Mouse (Mus musculus): ENCODE data around the gene Ptpn7.

Ptpn7 gene

DNA sequence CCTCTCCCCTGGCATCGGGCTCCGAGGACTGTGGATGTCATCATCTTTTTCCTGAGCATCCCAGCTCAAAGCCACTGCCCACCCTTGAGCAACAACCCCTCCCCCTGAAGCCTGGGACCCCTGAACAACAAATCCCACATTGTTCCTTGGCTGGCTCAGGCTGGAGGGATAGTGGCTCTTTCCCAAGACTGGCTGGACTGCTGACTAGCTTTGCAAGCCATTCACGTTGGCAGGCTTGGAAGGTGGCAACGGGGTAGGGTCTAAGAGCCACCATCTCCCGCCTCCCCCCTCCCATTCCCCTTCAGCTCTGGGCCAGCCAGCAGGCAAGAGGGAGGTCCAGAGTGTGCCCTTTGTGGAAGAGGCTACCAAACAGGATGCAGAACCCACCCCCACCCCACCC lies 26.1 kb downstream of the Ptpn7 start:
- peak in 1 of 2 experiments; percentile 63 for DNase-seq (ENCODE audit: low spot score in 2 of 2)

DNA sequence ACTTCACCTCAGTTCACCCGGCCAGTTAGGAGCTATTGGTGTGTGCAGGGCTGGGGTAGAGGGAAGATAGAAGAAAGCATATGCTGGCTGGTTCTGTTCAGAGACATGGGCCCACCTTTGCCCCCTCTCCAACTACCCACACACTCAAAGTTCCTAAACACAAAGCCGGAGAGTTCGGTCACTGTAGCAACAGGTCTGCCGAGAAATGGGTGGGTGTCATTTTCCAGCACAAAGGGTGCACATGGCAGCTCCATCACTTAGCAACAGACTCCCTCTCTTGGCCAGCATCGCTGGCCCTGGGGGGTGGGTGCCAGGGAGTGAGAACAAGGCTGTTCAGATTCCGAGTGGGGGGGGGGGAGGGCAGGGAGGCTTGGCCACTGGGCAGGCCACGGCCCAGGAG lies 26.6 kb downstream of the Ptpn7 start:
- peak in 1 of 2 experiments; percentile 50 for DNase-seq (ENCODE audit: low spot score in 2 of 2)

DNA sequence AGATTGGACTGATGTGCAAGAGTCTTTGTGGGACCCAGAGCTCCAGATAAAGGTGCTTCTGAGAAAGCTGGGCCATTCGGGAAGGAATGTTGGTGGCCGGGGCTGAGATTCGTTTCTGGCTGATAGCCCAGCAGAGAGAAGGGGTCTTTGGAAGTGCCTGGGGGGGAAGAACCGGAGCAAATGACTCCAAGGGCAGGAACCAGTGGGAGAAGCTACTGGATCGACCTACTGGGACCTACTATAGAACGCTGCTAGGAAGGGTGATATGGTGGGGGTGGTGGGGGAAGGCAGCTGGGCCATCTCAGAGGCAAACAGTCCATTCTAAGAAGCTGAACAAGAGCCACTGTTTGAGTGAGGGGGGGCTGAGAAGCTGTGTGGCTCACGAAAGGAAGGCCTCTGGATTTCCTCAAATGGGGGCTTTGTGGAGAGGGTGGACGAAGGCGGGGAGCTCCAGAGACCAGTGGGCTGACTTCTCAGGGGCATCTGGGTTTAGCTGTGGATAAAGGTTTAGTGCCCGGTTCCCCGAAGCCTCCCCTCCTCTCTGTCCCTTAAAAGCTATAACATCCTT lies 27.1 kb downstream of the Ptpn7 start:
- DNase-seq (ENCODE audit: low spot score in 2 of 2): no peak

DNA sequence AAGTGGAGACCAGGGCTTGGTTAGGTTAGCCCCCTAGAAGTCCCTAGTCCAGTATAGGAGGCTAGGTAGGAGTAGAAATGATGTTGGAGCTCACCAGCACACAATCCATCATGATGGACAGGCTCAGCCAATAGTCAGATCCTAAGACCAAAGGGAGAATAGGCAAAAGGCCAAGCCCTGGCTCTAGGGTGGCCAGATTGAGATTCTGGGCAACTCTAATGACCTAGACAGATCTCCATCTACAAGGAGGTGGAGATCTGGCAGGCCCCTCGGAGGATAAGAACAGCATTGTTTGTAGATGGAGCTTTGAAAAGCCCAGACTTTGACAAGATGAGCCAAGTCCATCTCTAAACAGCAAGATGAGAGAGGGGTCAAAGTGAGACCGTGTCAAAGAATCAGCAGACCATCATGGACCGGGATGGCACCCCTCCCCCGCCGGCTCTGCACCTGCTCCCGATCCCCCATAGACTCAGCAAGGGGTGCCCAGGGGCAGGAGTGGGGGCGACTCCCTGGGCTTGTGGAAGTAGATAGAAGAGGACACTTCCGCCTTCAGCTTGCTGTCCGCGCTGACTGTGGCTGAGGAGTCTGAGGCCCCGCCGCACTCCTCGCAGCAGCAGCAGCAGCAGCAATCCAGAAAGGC lies 28.0 kb downstream of the Ptpn7 start:
- DNase-seq (ENCODE audit: low spot score in 2 of 2): no peak

DNA sequence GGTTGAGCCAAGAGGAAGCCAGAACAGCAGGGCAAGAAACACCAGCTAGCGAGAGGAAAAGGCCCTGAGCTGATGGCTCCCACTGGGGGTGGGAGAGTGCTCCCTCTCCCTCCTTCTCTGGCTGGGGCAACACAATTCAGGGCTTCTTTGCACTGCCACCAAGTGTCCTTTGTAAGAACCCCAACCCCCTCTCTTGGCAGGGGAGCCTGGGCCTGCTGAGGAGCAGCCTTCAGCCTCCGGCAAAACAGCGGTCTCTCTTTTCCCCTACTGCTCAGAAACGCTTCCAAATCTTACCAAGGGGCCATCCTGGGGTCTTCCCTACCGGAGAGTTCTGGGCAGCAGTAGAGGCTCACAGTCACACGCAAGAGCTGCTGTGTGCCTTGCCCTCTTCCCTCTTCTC lies 30.2 kb downstream of the Ptpn7 start:
- DNase-seq (ENCODE audit: low spot score in 2 of 2): peak in 1 of 2 experiments; percentile 44

DNA sequence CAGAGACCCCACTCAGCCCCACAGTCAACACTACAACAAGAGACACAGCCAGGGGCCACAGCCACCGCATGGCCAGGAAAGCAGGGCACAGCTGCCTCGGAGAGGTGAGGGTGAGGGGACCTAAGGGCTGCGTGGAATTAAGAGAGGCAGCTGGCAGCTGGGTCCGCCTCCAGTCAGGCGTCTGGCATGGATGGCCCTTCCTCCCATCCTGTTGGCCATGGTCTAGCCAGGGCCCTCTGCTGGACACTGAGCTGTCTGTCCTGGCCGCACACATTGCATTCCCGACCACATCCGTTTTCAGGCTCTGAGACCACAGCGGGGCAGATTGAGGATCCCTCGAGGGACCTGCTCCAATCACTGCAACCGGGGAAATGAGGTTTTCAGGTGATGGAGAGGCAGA lies 34.9 kb downstream of the Ptpn7 start, which contains the start of gene Gpr37l1:
Gene Gpr37l1 (minus strand): TSS at position 247 of the 400 bp plus-strand sequence.
- DNase-seq (ENCODE audit: low spot score in 2 of 2): peak in 1 of 2 experiments; percentile 60

DNA sequence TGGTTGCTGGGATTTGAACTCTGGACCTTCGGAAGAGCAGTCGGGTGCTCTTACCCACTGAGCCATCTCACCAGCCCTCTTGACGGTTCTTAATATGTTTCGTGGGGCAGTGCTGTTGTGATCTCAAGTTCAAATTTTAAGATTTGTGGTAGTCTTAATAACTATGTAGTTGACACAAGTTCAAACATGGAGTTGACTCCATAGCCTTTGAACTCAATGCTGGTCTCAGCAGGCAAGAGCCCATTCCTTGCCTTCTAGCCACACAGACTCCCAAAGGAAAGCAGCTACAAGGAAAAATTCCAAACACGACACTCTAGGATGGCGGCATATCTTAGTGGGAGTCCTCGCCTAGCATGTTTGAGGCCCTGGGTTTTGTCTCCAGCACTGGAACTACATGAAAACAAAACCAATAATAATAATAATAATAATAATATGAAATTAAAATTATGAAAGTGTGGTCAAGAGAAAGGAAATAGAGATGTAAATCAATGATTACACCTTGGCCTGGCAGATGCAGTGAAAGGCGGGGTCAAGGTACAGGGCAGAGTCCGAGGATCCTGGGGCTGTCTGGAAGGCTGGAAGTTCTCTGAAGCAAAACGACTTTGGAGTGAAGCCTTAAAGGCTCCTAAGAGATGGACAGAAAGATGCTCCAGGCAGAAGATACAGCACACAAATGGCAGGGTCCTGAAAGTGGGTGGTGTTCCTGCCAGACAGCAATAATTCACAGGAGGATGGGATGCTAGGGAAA lies 36.1 kb downstream of the Ptpn7 start:
- DNase-seq (ENCODE audit: low spot score in 2 of 2): no peak

DNA sequence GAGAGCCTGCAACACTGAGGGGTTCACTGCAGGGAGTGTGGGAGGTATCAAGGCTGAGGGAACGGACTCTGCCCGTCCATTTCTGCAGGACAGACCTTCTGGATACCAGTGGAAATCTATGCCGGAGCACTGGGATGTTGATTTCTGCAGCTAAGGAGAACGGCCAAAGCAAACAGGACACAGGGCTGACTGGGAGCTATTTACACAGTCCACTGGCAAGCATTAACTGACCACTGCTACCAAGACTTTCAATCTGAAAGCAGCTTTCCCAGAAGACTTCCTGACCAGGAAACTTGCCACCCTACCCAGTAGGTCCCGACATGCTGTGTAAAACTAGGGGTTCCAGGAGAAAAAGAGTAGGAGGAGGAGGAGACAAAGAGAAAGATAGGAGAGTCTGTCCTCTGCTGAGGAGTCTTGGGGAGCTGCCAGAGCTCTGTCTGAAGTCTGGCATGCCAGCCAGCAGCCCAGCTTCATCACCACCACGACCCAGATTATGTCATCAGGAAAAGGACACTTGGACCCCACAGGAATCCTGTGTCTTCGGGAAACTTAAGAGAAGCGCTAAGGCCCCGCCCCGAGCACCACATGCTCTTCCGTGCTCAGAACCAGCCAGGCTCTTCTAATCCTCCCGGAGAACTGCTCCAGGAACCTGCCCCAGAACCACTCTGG lies 37.2 kb downstream of the Ptpn7 start:
- DNase-seq (ENCODE audit: low spot score in 2 of 2): no peak

DNA sequence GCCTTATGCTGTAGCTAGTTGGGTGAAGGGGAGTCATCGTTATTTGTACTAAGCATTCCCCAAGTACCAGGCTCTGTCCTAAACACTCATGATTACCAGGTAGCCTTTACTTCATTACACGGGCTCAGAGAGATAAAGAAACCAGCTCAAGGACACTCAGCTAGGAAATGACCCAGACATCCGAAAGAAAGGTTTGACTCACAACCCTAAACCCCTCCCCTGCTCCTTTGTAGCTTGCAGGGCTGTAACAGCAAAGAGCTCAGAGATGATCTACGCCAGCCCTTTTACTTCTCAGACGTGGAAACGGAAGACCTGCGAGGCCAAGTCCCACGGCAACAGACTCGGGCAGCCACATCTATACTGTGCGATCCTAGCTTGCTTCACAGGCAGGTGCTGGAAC lies 37.8 kb downstream of the Ptpn7 start:
- no peak for DNase-seq (ENCODE audit: low spot score in 2 of 2)

DNA sequence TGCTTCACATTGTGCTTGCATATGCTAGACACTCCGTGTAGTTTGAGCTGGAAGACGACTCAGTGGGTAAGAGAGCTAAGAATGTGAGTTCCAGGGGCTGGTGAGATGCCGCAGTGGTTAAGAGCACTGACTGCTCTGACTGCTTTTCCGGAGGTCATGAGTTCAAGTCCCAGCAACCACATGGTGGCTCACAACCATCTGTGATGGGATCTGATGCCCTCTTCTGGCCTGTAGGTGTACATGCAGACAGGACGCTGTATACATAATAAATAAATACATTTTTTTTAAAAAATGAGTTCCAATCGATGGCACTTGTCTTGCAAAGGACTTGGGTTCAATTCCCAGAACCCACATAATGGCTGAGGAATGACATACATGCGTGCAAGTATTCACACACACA lies 38.7 kb downstream of the Ptpn7 start:
- no peak for DNase-seq (ENCODE audit: low spot score in 2 of 2)

DNA sequence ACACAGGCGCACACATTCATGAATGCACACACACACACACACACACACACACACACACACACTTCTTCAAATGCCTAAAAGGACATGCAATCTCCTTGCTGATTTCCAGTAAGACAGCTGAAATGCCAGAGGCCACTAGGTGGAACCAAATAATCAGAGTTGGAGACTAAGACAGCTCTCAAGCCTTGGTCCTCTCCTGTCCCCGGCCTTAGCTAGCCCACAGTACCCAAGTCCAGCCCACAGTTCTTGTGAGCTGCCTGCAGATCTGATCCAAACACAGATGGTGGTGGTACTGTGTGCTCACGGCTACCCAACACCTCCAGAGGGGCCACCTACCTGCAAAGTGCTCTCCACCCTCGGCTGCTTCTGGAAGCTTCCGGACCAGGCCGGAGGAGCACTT lies 39.5 kb downstream of the Ptpn7 start:
- DNase-seq (ENCODE audit: low spot score in 2 of 2): peak in 1 of 2 experiments; percentile 71

DNA sequence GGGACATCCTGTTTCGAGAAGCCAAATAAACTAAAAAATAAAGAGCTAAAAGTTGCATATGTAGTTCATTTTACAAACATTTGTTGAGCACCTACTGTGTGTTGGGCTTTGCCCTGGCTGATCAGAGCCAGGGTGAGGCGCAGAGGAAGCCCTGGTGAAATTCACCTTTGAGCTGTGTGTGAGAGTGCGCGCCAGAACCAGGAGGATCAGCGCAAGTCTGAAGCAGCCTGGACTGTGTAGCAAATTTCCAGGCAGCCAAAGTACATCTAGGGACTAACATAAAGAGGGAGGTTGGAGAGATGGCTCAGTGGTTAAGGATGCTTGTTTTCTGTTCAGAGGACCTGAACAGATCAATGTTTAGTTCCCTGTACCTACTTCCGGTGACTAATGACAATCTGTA lies 40.8 kb downstream of the Ptpn7 start:
- no peak for DNase-seq (ENCODE audit: low spot score in 2 of 2)

DNA sequence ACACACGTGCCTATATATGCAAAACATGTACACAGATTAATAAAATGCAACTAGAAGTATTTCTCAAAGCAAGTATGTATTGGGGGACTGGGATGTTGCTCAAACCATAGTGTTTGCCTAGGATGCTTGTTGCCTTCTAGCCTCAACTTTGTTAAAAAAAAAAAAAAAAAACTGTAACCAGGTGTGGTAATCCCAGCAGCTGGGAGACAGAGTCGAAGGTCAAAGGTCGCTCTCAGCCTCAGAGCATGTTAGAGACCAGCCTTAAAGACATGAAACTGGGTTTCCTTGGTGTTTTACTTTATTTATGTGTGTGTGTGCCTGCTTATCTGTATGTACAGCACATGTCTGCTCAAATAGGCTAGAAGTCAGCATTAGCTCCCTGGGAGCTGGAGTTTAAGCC lies 42.7 kb downstream of the Ptpn7 start:
- no peak for DNase-seq (ENCODE audit: low spot score in 2 of 2)

DNA sequence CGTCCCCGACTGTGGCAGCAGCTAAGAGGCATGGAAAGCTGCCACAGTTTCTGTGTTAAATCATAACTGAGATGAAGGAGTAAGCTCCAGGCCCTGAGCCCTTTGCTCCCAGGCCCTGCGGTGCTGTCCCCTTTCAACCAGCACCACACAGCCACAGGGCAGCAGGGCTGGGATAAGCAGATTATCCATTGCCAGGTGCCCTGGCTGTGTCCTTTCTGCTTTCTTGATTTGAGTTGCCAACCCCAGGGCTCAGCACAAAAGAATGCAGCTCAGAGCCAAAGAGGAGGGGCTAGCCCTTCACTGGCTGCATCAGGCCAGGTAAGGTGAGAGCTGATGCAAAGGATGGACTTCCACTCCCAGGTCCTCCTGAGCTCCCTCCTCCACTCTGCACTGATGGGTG lies 45.2 kb downstream of the Ptpn7 start:
- no peak for DNase-seq (ENCODE audit: low spot score in 2 of 2)

DNA sequence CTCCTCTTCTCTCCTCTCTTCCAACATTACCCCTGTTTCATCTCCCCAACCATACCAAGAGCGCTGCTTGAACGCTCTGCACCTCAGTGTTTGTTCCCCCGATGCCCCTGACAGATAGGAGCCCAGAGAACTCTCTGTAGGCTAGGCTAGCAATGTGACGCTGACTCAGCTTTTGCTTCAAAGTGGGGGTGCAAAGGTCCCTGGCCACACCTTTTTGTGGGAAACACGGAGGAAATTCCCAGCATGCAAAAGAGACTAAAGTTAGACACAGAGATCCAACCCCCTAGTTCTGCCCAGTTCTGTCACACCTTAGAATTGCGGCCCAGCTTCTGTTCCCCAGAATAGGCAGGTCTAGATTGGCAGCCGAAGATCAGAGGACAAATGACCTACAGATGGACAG lies 46.4 kb downstream of the Ptpn7 start:
- DNase-seq (ENCODE audit: low spot score in 2 of 2): no peak

DNA sequence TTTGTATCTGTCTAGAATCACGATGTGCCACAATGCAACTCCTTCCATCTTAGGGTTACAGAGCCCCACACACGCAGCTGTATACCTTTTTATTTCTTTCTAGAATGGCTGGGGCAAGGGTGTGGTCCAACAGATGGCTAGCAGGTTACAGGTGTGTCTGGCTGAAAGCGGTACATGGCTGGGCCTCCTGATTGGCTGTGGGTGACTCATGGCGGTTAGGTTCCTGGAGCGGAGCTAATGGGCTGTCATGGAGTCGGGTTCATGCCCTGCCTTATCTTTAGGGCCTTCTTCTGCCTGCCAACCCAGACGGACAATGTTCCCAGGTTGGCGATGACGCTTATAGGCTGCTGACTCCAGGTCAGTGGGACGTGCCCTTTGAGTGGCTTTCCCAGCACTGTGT lies 48.3 kb downstream of the Ptpn7 start:
- no peak for DNase-seq (ENCODE audit: low spot score in 2 of 2)

DNA sequence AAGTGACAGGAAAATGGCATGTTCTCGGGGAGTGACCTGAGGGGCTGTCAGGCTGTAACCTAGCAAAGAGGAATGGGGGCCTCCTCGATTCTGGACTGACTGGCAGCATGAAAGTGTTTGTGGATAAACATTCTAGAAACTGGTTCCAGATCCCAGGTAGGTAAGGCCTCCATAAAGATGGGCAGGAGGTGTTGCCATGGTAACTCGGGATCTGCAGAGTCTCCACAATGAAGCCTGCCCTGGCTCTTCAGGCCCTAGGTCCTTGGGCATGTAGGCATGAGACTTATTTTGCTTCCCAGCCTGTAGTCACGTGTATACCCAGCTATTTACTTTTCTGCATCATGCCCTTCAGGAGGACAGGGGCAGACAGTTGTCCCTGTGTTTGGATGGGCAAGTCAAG lies 48.8 kb downstream of the Ptpn7 start:
- no peak for DNase-seq (ENCODE audit: low spot score in 2 of 2)

DNA sequence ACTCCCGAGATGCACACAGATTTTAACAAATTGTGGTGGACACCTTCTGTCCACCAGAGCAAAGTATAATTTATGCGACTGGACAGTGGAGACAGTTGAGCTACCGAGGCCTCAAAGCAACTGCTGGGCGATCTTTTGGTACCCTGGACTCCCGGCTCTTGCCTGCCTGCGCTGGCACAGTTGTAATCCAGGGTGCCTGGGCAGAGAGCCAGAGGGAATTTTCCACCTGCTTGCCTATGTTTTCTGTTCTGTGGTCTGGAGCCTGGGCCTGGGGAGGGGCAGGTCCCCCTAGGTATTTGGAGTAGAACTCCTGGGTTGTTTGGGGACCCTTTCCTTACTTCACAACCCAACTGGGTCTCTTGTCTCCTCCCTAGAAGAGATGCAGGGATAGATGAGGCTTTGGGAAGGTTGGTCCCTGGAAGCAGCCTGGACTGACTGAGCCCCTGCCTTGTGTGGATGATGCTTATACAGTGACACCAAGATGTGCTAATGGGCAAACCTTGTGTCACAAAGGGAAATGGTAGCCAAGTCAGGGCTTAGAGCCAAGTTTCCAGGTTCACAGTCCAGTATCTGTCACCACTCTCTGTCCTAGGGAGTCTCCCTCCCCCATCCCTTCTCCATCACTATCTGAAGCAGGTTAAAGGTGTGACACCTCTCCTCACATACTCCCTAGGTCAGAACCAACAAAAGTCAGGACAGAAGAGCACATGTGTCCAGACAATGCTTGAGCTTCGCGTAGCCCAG lies 49.6 kb downstream of the Ptpn7 start:
- DNase-seq (ENCODE audit: low spot score in 2 of 2): no peak

DNA sequence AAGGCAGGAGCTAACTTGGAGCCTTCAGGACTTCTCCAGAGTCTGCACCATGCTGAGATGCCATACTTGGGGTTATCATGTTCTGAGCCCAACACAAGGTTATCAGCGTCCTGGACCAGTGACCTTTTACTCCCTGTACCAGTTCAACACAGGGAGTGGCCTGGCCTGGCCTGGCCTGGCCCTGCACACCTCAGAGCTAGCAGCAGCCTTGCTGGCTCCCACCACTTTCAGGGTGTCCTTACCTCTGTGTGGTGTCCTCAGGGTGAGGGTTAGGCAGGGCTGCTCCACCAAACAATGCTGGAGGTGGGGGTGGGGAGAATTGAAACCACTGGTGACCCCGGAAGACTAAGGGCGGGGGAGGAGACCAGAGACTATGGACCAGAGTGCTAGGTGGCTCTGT lies 50.5 kb downstream of the Ptpn7 start:
- DNase-seq (ENCODE audit: low spot score in 2 of 2): no peak

DNA sequence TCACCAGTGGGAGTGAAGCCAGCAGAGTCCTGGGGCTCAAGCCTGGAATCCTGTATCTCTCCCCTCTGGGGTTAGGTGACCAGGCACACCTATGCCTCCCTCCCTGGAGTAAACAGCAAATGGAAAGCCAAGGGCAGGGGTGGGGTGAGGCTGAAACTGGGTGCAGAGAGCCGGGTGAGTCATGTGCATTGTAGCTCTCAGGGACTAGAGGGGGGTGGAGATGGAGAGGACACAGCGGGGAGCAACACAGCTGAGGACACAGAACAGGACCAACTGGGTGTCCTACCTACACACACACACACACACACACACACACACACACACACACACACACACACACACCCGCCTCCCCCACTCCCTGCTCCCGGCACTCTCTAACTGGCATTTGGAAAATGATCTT lies 50.9 kb downstream of the Ptpn7 start:
- no peak for DNase-seq (ENCODE audit: low spot score in 2 of 2)

DNA sequence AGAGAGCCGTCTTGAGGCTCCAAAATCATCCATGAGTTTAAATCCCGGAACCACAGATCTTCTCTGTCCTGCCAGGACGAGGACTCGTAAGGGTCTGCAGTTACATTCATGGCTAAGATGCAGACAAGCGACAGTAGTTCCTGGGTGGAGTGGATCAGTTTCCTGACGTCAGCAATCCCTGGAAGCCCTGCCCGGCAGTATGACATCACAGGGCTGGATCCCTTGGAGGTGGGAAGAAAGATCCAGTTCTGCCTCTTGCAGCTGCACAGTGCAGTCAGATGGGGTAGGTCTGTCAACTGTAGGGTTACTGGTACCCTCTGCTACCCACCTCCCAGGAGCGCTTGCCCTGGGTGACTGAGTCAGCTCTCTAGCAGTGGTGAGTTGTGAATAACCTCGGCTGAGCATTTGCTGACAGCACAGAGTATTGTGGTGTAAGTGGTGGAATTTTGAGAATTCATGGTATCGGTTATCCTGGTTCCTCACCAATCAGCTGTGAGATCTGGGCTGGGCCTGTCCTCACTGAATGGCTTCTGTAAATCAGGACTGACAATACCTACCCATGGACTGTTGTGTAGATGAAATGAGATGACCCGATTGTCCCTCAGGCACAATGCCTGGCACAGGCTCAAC lies 51.6 kb downstream of the Ptpn7 start:
- no peak for DNase-seq (ENCODE audit: low spot score in 2 of 2)
